Mouse (Mus musculus): ENCODE data around the gene Unc5c.

Gene Unc5c

DNA sequence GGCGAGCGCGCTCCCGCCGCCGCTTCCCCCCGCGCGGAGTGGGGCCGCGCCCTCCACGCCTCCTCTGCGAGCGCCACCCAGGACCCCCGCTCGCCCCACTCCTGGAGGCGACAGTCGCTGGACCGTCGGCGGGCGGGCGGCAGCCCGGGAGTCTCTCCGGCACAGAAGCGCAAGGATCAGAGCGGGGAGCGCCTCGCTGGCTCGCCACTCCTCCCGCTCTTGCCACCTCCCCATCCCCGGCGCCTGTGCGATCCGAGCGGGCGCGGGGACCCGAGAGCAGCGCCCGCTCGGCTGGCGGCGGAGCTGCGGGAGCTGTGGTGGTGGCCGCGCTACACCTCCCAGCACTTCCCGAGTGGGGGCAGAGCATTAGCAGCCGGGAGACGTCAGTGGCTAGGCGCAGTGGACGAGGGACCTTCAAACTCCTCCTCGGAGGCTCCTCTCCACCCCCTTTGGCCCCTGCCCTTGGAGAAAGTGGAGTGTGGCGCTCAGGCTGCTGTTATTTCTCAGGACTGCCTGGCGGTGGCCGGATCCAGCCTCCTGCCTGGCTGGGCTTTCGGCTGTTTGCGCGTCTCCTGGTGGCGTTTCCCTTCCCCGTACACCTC is at the start of gene Unc5c:
Gene Unc5c (plus strand): TSS at position 113 of the 602 bp plus-strand sequence.
- DNase-seq (ENCODE audit: low spot score), result no peak

GRCm38 (mm10) chr3:141457475-141457874 is 7.5 kb upstream of the Unc5c start:
- DNase-seq (ENCODE audit: low spot score), result no peak

DNA sequence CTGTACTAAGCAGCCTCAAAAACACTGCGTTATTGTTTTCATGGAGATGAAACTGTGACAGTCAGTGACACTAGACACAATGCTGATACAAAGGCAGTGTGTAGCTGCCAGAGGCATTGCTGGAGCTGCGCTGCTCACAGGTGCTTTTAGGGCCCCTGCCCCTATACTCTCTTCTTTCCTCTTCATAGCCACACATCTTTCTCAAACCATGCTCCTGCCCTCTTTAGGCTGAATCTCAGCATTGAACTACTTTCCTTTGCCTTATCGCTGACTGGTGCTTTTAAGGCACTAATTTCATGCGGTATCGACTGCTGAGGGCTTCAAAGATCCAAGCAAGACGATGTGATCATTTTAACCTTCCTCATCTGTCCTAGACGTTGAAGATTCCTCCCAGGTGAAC is 2.5 kb upstream of the Unc5c start:
- no peak for DNase-seq (ENCODE audit: low spot score)

GRCm38 (mm10) chr3:141464691-141465103 is 319 bp upstream of the Unc5c start:
- DNase-seq (ENCODE audit: low spot score), result no peak

GRCm38 (mm10) chr3:141466061-141466460 is 1.0 kb downstream of the Unc5c start:
- DNase-seq (ENCODE audit: low spot score), result no peak

GRCm38 (mm10) chr3:141466727-141467335 is 1.8 kb downstream of the Unc5c start:
- DNase-seq (ENCODE audit: low spot score), result no peak

DNA sequence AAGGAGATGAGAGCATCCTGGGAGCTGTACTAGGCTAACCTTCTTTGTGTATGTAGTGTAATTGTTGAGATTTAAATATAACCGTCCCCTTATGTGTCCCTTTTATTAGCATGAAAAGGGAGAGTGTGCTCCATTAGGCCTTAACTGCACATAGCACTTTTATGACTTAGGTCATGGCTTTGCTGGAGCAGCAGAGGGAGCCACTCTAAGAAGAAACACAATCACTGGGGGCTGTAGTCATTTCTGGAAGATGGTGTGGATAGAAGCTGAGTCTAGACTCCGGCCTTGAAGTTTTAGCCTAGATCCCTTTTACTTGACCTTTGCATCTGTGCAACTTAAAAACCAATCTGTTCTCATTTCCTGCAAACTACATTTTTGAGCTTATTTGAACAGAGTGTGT is 4.3 kb downstream of the Unc5c start:
- DNase-seq (ENCODE audit: low spot score), result no peak

DNA sequence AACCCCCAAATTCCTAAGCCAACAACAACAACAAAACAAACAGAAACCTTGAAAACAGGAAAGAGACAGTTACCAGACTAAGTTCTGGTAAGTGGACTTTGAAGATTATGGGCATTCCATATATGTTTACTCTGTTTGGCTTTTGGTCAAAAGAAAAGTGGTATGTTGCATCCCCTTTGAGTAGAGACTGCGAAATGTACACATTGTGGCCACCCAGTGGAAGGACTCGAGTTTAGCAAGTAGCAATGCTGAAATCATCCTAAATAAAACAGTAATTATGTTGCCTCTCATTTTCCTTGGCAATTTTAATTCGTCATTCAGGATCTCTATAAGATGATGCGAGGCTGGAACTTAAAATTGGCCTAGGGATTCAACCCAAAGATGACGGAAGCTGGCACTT is 8.2 kb downstream of the Unc5c start:
- no peak for DNase-seq (ENCODE audit: low spot score)

- DNase-seq (ENCODE audit: low spot score), result no peak
Observed at GRCm38 (mm10) chr3:141475389-141475788, 10.4 kb downstream of the Unc5c start.

DNA sequence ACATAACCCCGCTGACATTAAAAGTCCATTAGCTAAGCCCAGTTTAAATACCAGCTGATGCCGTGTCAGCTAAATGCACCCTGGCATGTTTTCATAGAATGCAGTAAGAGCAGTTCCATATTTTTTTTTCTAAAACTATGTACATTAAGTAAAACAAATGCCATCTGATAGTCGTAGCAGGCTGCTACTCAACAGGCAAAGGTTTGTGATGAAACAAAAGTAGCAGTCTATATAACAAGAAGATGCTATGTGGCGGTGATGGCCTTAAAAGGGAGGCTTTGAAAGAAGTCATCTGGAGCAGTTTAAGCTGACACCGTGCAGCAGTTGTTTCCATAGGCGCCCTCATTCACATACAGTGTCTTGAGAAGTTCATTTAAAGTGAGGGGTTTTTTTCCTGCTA is 10.9 kb downstream of the Unc5c start:
- DNase-seq (ENCODE audit: low spot score), result no peak

GRCm38 (mm10) chr3:141476670-141477069 is 11.7 kb downstream of the Unc5c start:
- no peak for DNase-seq (ENCODE audit: low spot score)

DNA sequence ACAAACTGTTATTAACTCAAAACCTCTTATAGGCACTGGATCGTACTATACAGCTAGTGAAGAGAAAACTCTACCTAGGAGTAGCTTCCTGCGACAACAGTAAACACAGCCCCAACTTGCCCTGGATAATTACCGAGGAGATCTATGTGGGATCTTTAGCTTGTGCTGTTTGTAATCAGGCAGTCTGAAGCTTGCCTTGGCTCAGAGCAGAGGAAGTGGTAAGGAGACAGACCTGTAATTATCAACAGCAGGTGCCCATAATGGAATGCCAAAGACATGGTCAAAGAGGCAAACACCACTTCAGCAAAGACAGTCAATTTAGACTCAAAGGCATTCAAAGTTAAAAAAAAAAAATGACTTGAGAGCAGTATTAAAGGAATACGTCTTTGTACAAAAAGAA is 17.4 kb downstream of the Unc5c start:
- DNase-seq (ENCODE audit: low spot score), result no peak

DNA sequence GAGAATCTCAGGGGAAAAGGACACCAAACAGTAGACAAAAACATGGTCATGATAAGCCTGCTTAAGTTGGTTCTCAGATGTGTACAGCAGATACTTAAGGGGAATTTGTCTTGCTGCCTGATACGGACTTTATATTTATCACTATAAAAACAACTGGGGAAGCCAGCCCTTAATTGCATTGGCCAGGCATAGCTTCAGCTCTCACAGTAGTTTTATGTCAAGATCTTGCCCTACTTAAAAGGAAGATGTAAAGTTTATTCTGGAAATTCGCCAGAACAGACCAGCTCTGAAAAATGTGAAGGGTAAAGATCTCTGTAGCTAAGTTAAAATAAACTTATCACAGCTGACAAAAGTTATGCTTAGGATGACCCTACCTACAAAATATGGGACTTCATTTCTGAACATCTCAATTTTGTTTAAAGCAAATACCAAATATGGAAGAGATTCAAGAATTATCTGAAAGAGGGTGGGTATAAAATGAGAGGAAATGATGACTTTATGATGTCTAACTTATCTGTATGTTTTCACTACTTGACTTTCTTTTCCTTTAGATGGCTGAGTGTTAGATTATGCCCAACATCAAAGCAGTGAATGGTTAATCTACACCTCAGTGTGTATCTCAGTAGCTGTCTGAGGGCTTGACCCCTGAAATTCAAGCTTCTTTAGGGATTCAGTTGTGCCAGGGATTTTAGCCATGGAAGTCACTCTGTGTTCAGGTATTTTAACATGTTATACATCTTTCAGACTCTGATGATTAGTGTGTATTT is 18.8 kb downstream of the Unc5c start:
- DNase-seq (ENCODE audit: low spot score), result no peak

DNA sequence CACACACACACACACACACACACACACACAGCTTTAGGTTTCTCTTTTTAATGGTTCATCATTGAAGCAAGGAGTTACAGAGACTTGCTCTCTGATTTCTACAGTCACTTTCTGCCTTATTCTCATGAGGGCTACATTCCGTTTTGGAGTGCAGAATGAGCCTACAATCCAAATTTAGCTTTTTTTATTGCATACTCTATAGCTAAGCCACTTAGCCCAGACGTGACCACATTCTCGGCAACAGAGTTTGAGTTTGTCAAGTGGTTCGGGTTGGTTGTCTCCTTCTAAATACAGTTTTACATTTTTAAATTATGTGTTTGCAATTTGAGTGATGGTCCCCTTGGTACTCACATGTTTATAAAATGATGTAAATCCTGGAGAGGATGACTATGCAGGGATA is 20.2 kb downstream of the Unc5c start:
- DNase-seq (ENCODE audit: low spot score), result no peak

DNA sequence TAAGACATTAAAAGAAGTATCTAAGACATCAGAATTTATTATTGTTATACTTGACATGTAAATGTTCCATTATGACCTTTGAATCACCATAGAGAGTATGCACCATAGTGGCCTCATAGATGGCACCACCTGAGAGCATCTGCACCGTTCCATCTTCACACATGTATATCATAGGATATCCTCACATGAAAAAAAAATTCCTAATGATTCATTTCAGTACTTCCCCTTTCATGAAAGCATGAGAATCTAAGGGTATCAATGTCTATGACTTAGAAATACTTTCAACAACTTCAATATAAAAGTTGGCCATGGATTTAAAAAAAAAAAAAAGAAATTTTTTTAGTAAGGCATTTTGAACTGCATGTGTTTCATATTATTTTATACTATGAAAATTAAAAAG is 25.6 kb downstream of the Unc5c start:
- no peak for DNase-seq (ENCODE audit: low spot score)

DNA sequence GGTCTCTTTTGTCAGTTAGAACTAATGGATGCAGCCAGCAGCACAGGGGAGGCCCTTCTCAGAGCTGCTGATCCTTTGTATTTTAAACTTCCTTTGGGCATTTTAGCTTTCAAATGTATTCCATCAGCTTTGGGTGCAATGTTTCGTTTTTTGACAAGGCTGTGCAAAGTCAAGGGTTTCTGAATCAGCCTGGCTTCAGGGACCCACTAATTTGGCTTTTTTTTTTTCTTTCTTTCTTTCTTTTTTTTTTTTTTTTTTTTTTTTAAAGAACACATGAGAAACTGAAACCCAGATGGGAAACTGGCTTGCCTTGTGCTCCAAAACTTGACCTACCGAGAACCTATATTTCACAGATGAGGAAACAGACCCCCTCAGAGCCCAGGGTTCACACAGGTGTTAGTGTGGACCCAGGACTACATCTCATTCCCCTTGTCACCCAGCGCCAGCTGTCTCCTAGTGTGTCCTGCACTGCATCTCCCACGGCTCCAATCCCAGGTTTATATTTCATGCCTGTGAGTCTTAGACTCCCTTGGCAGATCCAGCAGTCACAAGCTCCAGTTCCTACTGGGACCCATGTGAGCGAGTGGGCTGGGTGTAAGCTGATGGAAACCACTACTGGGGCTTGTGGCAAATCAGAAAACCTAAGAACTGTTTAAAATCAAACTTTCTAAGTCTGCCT is 26.4 kb downstream of the Unc5c start:
- DNase-seq (ENCODE audit: low spot score), result no peak

DNA sequence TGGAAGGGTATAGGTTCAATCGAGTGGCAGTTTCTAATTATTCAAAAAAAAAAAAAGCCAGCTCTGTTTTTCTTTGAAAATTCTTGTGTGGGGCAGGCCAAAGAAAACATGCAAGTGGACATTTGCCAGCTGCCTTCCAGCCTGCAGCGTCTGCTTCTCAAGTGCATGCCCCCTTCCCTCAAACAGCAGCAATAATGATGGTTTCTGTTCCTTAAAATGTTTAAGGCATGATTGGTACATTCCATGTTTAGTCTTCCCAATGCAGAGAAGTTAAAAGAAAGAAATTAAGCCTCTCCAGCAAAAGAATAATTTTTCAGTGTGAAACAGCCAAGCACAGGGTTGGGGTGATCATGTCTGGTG is 26.9 kb downstream of the Unc5c start:
- no peak for DNase-seq (ENCODE audit: low spot score)

GRCm38 (mm10) chr3:141493000-141493399 is 28.0 kb downstream of the Unc5c start:
- DNase-seq (ENCODE audit: low spot score), result no peak

- DNase-seq (ENCODE audit: low spot score), result no peak
Observed at GRCm38 (mm10) chr3:141498348-141499056, 33.5 kb downstream of the Unc5c start.

DNA sequence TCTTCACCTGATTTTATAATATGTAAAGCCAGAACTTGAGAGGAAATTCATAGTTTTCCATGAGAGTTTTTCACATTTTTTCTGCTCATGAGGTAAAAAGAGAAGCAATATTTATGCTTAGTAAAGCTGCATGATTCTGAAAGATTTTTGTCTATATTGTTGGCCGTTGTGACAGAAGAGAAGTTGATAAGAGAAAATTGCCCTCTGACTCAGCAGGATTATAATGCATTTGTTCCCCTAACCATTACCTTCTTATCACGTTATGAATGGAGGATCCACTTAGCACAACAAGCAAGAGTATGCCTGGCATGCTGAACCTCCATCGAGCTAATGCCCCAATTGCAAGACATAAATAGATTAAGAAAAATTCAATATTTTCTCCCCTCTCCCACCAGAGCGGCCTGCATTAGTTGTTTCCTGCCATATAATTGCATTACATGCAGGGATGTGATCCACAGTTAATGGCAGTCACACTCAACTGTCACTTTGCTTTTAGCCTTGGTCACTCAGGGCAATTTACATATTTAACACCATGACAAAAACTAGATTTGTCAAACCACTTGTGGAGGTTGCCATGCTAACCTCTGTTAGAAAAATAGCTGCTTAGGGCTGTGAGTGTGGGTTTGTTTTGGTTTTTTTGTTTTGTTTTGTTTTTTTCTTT is 37.0 kb downstream of the Unc5c start:
- DNase-seq (ENCODE audit: low spot score), result no peak

DNA sequence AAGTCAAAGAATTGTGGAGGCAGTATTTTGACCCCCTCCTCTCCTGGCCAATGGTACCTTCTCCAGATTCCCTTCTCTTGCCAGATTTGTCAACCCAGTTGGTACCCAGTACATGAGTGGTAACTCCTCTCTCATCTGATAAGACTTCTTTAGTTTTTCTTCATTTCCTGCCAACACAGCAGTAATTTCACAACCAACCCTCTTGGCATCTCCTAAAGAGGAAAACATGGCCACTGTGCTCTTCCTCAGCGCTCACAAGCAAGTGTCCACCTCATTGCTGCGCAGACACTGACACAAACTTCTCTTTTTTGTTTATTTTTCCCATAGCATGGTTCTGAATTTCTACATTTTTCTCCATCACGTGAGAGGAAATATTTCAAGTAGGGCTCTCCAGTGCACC is 38.3 kb downstream of the Unc5c start:
- DNase-seq (ENCODE audit: low spot score), result no peak

- no peak for DNase-seq (ENCODE audit: low spot score)
Observed at GRCm38 (mm10) chr3:141509772-141510171, 44.8 kb downstream of the Unc5c start.
